Mouse (Mus musculus) kidney, postnatal 4 days (tissue): ENCODE data around the gene Gp6.
"Not testable (repeated sequence)": the region's sequence is repeated elsewhere in the genome, so short reads cannot be mapped to it uniquely, and the experiment has no call there.

ENCODE experiments used
- DNase-seq, 2 experiments: peaks; one replicate each; pipeline ENCODE4 v3.0.0; 2021; ENCODE audit warnings: mixed read lengths in 2 of 2

The Gp6 gene

DNA sequence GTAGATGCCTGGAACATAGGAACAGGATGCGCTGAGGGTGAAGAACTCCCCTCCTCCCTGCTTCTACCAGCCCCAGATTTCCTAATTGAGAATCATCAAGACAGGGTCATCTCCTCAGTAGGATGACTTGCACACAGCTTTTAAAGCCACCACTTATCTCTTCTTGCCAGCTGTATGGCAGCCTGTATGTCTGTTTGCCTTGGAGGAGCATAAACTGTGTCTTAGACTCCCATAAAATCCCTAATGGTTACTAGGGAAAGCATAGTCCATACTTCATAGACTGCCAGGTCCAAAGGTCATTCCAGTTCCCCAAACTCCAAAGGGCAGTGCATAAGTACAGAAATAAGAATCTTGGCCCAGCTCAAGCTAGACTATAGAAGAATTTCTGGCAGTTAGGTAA is at the start of gene Gp6:
Gene Gp6 (minus strand): TSS at position 15 of the 400 bp plus-strand sequence.
- no peak for DNase-seq

DNA sequence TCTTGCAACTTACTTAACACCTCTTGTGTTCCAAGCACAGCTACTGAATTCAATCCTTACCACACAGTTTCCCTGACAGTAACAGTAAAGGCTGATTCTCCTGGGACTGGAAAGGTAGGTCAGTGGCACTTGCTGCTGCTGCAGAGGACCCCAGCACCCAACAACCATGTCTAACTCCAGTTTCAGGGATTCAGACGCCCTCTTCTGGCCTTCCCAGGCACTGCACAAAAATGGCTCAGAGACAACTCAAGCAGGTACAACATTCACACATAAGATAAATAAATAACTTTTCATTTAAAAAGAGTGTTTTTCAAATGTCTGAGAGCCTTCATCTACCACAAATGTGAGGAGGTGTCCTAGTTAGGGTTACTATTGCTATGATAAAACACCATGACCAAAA is 49.6 kb upstream of the Gp6 start:
- no peak for DNase-seq

DNA sequence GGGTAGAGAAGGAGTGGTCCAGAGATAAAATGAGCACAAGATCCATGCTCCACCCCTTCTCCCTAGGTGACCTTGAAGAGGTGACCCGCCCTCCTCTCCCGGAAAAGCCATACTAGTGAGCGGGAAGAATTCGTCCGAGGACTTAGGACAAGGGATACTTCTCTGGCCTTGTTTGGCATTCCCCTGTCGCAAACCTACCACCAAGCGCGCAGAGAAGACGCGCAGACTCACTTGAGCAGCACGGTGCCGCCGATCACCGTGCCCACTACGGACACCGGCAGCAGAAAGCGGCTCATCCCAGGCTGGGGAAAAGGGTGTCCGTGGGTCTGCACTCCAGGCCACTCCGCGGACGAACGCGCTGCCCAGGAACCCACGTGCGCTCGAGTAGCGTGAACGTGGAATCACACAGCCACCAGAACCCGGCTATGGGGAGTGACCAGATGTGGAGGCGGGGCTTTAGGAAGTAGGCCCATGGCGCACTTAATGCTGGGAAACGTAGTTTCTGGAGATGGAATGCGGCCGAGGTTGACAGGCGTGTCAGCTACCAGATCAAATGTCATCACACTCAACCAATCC is 47.8 kb upstream of the Gp6 start, which contains the start of gene Rdh13:
Gene Rdh13 (minus strand): TSS at position 434 of the 576 bp plus-strand sequence.
- DNase-seq: peak; percentile 87 to 92

DNA sequence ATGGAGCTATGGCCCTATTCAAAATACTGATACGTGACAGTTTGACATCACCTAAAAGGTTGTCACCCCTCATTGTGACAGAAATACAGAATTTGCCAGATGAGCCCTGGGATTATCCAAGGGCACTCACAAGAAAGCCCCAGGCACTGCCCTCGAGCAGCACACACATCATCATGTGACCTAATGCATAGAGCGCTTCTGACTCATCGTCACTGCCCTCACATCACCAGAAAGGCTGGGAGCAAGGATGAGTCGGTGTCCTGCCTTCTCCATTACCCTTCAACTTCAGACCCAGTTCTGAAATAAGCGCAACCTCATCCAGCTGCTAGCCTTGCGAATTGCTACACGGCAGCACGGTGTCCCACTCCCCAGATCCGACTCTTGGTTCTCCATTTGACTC is 43.0 kb upstream of the Gp6 start:
- no peak for DNase-seq

DNA sequence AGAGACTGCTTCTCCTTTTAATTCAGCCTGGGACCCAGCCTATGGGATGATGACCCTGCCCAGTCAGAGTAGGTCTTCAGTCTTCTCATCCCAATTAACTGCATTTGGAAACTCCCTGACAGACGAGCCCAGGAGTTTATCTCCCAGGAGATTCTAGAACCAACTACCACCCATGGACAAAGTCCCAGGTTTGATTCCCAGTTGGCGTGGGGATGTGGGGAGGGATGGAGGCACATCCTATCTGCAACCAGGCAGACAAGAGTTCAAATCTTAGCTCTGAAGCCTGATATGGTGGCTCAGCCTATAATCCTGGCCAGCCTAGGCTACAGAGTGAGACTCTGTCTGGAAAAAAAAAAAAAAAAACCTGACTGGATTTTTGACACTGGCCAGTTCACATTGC is 40.2 kb upstream of the Gp6 start:
- DNase-seq: no peak

DNA sequence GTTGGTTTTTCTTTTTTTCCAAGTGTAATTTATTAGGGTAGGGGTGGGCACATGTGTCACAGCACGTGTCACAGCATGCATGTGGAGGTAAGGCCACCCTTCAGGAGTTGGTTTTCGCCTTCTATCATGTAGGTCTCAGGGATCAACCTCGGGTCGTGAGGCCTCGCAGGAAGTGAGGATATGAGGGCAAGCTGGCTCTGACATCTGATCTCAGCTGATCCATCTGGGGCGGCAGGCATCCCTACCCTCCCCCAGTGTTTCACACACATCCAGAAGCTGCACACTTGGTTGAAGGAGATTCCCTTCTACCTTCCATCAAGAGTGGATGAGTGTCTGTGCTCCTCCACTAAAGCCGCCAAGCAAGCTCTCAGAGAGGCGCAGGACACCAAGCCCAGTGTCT is 34.5 kb upstream of the Gp6 start:
- DNase-seq: no peak

DNA sequence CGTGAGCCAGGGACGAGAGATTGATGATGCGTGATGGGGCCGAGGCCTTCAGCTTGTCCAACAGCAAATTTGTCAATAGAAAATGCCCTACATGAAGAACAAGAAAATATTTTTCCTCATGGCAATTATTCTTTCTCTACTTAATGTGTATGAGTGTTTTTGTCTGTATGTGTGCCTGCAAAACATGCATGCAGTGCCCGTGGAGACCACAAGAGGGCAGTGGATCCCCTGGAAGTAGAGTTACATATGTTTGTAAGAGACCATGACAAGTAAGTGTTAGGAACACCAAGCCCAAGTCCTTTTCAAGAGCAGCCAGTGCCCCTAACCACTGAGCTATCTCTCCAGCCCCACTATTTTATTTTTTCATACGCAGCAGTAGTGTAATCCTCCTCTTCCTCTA is 34.0 kb upstream of the Gp6 start:
- peak; percentile 89 for DNase-seq

DNA sequence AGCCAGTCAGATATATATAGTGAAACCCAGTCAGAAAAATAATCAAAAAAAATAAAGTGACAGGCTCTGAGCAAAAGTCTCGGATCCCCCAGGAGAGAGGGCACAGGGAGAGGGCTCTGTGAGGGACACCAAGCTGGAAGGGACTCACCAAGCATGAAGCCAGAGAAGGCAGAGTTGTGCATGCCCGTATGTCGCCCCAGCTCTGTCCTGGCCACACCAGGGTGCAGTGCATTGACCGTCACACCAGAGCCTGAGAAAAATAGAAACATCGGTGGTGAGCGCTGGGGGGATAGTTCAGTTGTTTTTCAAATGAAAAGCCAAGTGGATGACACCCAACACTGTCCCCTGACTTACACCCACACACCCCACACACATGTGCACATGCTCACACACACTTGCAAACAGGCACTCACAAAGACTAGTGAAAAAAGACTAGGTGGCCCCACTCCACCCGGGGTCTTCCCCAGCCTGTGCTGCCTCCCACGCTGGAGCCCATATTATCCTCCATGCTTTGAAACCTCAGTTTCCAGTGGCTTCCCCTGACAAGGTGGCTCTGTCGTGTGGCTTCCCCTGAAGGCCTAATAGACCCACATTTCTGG is 32.8 kb upstream of the Gp6 start:
- DNase-seq: no peak

DNA sequence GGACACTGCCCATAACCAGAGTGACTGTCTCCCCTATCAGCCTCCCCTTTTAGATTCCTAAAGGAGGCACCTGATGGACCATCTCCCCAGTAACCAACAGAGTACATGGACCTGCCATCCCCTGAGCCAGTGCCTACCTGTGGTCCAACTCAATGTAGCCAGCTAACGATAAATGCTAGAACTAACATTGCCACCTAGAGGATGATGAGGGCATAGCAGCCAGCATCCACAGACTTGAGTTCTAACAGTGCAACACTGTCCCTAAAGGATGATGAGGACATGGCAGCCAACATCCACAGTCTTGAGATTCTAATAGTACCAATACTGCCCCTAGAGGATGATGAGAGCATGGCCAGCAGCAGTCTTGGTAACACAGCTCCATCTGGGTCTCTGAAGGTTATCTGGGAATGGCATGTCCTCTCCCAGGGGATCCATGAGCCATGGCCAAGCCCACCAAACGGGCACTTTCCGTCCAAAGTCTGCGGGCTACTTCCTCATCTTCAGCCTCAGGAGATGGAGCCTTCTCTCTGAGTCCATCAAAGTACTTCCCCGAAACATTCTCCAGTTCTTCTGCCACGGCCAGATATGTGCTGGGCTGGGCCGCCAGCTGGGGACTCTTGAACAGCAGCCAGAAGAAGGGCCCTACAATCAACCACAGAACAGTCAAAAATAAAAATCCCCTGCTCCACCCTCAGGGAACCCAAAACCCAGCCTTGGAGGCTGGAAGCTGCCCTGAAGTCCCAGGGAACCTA is 29.8 kb upstream of the Gp6 start:
- peak; percentile 89 to 93 for DNase-seq

DNA sequence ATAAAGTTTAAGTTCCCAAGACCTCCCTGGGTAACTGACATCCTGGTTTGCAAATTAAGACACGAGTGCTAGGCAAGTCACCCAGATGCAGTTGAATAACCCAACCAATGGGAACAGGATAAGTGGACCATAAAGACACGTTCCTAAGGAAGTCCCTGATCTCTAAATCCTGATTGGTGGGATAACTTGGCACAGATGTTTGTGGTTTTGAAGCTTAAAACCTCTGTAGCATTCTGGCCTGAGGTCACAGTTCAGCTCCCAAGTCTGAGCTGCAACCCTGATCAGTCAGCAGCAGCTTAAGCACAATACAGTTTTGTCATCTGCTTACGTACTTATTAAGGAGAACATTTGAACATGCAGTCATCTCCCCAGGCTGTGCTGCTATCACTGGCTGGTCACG is 22.7 kb upstream of the Gp6 start:
- DNase-seq: no peak

DNA sequence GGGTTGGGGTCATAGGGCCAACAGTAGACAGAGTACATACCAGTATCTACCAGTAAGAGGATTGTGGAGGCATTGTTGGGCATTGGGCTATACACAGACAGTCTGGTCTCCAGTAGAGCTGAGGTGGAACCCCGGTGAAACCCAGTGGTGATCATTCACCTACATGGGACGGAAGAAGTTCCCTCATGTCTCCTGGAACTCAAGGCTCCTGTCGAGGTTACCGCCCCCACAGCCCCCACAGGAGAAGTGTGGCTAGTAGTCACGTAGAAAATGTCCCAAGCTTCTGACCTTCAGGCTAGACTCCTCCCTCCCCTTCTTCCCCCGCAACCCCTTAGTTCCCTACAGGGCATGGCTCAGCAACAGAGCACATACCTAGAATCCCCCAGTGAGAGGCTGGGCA is 22.1 kb upstream of the Gp6 start:
- no peak for DNase-seq

DNA sequence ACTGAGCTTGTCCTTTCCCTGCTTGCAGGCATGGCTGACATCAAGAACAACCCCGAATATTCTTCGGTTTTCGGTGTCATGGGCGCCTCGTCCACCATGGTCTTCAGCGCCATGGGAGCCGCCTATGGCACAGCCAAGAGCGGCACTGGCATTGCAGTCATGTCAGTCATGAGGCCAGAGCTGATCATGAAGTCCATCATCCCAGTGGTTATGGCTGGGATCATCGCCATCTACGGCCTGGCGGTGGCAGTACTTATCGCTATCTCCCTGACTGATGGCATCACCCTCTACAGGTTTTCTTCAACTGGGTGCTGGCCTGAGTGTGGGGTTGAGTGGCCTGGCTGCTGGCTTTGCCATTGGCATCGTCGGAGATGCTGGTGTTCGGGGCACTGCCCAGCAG is 14.9 kb upstream of the Gp6 start:
- DNase-seq: not testable (repeated sequence)

DNA sequence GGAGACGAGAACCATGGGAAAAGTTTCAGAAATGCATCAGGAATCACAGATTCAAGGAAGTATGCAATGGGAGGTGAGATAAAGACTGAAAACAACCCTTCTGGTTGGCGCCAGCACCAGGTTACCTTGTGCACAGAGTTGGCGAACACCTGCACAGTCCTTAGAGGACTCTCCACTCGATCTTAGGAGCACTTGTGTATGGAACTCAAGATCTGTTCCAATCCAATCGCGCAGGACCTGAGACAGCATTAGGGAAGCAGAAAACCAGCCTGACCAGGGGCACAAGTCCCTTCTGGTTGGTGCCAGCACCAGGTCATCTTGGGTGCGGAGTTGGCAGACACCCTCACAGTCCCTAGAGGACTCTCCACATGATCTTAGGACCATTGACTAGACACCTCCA is 24.0 kb downstream of the Gp6 start:
- no peak for DNase-seq

DNA sequence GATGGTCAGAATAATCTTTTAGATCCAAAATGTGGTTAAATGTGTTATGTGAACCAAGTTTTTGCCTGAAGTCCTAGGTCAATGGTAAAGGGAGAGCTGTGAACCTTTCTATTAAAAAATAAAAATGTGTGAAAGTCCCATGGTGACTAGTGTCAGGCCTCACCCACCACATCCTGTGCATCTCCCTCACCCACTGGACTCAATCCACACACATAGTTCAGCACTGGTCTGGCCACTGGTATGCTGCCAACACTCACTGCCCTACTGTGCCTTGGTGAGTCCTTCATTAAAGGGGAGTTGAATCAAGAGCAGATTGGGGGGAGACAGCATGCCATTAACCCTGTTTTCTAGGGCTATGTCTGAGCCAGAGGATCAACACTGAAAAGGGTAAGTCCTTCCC is 60.0 kb downstream of the Gp6 start, which contains the start of gene Ncr1:
Gene Ncr1 (plus strand): TSS at position 216 of the 400 bp plus-strand sequence.
- DNase-seq: no peak

DNA sequence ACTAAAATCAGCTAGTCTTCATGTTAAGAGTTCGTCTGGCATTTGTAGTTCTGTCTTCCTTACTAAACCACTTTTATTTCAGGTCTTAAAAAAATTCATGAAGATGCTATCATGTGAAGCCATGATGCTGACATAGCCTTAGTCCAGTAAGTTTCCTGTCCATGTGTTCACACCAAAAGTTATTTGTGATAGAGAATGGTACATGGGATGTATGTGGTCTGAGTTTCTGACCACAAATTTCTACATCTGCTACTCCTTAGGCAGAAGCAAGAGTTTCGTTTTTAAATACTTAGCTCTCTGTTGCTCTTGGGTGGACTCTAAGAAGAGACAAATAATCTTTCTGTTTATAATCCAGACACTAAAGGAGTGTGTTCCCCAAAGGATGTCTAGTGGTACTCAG is 74.2 kb downstream of the Gp6 start:
- no peak for DNase-seq
